Mouse (Mus musculus): ENCODE data around the gene Fhdc1. TPM values are rescaled to one million over a fixed set of nuclear protein-coding genes. Genes with fewer than 3 reads are reported as not detected.

Gene Fhdc1
- polyA plus RNA-seq, 1 experiment from 2014 or later: 1.3 TPM

DNA sequence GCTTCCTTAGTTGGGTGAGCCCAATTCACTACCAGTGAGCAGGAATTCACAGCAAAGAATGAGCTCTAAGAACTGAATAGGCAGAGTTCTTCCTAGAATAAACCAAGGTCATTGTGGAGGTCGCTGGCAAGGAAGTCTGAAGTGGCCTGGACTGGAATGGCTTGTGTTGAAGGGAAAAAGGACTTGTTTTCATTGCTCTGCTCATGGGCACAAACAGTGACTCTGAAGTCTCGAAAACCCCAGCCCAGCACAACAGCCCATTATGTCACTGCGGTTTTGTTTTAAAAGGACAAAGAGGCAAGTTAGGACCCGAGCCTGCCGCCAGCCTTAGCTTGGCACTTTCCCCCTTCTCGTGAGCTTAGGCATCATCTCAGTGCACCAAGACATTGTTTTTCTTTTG, 8.5 kb upstream of the Fhdc1 start:
- Histone ChIP-seq H3K27me3 (no peaks in the 10 kb centered on the region), H3K9me3 (replicated peaks) (no peaks in the 10 kb centered on the region), H3K4me2 (no peak overlapping the region), H3K9ac (no peak overlapping the region), H3K4me1 (peaks cover 7% of the 10 kb centered on the region), H3K4me3 (no peak overlapping the region), H3K27ac (no peak overlapping the region), H3K36me3 (ENCODE audit: poor library complexity, severe bottlenecking) (0 out of 2 replicates have a peak, but pooled peaks cover 5% of the 10 kb centered on the region)
- 18% methylated on average over 6 of the region's 6 CpGs for WGBS
- no peak for ATAC-seq

DNA sequence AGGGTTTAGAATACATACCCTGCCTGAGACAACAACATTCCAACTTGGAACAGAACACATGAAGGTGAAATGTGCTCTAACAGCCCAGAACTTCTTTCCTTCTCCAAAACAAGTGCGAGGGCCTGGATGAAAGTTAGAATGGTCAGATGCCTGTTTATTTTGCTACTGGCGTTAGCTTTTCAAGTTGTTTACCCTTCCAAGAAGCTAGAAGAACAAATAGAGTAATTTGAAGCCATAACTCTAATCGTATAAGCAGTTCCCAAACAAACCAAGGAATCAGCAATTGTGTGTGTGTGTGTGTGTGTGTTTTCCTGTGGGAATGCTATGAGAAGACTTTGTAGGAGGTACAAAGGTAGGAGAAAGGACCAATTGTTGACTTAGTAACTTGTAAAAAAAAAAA, 4.7 kb upstream of the Fhdc1 start:
- 80% methylated on average over 3 of the region's 3 CpGs for WGBS
- no peak for ATAC-seq
- no peak overlapping the region for H3K9ac ChIP-seq
- no peak overlapping the region for H3K4me2 ChIP-seq
- no peak overlapping the region for H3K4me3 ChIP-seq
- H3K27me3 ChIP-seq: peaks cover 18% of the 10 kb centered on the region
- no peak overlapping the region for H3K27ac ChIP-seq
- H3K4me1 ChIP-seq: peaks cover 17% of the 10 kb centered on the region
- H3K36me3 ChIP-seq (ENCODE audit: poor library complexity, severe bottlenecking): no peaks in the 10 kb centered on the region
- H3K9me3 ChIP-seq (replicated peaks): no peaks in the 10 kb centered on the region

DNA sequence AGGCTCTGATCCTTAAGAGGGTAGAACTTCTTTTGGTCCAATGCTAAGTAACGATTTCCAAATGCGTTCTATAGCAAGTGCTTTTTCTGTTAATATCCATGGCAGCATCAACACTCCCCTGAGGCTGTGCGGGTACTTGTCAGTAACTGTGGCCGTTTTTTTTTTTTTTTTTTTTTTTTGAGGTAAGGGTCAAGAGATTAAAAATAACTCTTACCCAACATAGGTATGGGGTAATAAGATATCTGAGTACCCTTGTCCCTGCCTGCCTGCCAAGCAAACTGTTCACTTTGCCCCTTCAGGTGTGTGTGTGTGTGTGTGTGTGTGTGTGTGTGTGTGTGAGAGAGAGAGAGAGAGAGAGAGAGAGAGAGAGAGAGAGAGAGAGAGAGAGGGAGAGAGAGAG, 4.1 kb upstream of the Fhdc1 start:
- no peak for ATAC-seq
- peaks cover 22% of the 10 kb centered on the region for H3K4me1 ChIP-seq
- WGBS: 80% methylated on average over 4 of the region's 4 CpGs
- peaks cover 23% of the 10 kb centered on the region for H3K27me3 ChIP-seq
- no peaks in the 10 kb centered on the region for H3K36me3 ChIP-seq (ENCODE audit: poor library complexity, severe bottlenecking)
- H3K27ac ChIP-seq: no peak overlapping the region
- no peak overlapping the region for H3K9ac ChIP-seq
- no peaks in the 10 kb centered on the region for H3K9me3 ChIP-seq (replicated peaks)
- no peak overlapping the region for H3K4me2 ChIP-seq
- H3K4me3 ChIP-seq: no peak overlapping the region

DNA sequence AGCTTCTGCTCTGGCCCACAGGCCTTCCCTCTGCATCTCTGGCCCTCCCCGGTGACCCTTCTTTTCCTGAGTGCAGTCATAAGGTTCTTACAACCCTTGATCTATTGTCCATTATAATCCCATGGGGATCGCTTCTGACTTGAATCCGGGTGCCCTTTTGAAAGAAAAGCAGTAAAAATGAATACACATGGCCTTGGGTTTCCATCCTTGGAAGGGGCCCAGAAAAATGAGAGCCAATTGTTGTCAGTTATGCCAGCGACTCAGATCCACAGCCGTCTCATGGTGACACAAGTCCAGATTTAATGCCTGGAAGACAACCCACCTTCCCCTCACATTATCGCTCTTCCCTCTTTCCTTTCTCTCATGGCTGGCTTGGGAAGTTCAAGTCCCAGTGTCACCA, 1.9 kb upstream of the Fhdc1 start:
- Histone ChIP-seq H3K27ac (no peak overlapping the region), H3K9ac (no peak overlapping the region), H3K27me3 (peaks cover 44% of the 10 kb centered on the region), H3K9me3 (replicated peaks) (no peaks in the 10 kb centered on the region), H3K4me2 (no peak overlapping the region), H3K4me3 (no peak overlapping the region), H3K4me1 (peaks cover 30% of the 10 kb centered on the region), H3K36me3 (ENCODE audit: poor library complexity, severe bottlenecking) (no peaks in the 10 kb centered on the region)
- no peak for ATAC-seq
- WGBS: 69% methylated on average over 6 of the region's 6 CpGs

DNA sequence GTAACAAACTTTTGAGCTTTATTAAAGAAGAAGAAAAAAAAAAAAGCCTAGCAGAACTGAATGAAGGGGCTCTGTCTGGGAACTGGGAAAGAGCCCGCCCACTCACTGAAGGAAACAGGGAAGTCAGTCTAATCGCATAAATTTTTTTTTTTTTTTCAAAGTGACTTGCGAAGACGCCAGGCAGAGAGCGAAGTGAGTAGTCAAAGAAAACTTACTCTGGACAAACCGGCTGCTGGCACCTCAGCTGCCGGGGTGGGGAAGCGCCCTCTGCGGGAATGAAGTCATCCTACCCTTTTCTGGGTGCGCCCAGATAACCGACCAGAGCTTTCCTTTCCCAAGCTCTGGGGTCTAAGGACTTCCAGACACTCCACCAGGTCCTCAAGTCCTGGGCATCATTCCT, 875 bp upstream of the Fhdc1 start:
- Histone ChIP-seq H3K9ac (peak overlapping the region; percentile 75; the same call in 1 of the 2 replicates), H3K36me3 (ENCODE audit: poor library complexity, severe bottlenecking) (no peaks in the 10 kb centered on the region), H3K27ac (no peak overlapping the region), H3K27me3 (peaks cover 49% of the 10 kb centered on the region), H3K4me2 (peak overlapping the region; percentile 100), H3K9me3 (replicated peaks) (no peaks in the 10 kb centered on the region), H3K4me3 (peak overlapping the region; percentile 72), H3K4me1 (peaks cover 30% of the 10 kb centered on the region)
- no peak for ATAC-seq
- WGBS: 4% methylated on average over 11 of the region's 11 CpGs

DNA sequence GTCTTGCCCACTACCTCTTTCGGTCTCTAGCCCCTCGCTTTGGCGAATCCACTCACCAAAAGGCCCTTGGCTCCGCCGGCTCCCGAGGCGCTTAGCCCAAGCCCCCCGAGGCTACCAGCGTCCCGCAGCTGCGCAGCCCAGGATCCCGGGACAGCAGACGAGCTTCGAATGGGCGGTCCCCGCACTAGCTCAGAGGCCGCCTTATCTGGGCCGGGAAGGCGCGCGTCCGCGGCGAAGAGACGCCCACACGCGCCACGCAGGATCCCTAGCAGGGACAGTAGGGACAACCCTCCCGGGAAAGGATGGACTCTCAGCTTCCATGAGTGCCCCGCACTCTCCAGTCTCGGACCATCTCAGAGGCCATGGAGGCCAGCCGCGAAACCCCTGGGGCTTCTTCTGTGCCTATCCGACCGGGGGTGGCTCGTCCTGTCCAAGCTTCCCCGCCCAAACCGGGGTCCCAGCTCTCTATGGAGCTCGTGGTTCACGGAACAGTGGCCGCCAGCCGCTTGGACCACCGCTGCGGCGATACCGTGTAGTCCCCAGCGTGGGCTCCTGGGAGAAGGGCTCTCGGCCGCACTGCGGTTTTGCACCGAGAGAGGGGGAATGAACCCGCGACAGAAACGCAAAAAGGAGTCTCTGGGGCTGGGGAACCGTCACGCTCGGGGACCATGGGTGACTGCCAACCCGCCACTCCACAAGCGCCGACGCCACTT, 780 bp downstream of the Fhdc1 start:
- peak; percentile 66 for ATAC-seq
- Histone ChIP-seq H3K36me3 (ENCODE audit: poor library complexity, severe bottlenecking) (no peaks in the 10 kb centered on the region), H3K9me3 (replicated peaks) (no peaks in the 10 kb centered on the region), H3K27ac (no peak overlapping the region), H3K9ac (peak overlapping the region; percentile 75), H3K27me3 (peaks cover 52% of the 10 kb centered on the region), H3K4me2 (peak overlapping the region; percentile 100), H3K4me1 (peaks cover 30% of the 10 kb centered on the region), H3K4me3 (peak overlapping the region; percentile 72)
- WGBS: under 1% methylated on average over 61 of the region's 61 CpGs

DNA sequence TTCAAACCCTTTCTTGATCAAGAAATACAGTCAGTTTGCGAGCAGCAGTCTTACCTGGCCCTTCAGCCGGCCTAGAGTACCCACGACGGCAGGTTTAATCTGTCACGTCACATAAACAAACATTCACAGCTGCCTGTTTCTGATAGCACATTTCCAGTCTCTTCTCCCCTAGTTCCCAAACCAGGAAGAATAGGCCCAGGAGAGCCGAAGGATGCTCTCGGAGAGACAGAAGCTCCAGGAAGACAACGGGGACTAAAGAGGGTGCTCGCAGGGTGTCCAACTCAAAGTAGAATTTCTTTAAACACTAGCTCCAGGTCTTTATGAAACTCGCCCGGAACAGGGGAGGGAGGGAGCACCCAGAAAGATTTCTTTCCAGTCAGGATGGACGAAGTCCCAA, 1.3 kb downstream of the Fhdc1 start:
- H3K27ac ChIP-seq: no peak overlapping the region
- H3K4me3 ChIP-seq: peak overlapping the region; percentile 72
- peaks cover 52% of the 10 kb centered on the region for H3K27me3 ChIP-seq
- H3K36me3 ChIP-seq (ENCODE audit: poor library complexity, severe bottlenecking): no peaks in the 10 kb centered on the region
- no peak for ATAC-seq
- peaks cover 30% of the 10 kb centered on the region for H3K4me1 ChIP-seq
- H3K9me3 ChIP-seq (replicated peaks): no peaks in the 10 kb centered on the region
- peak overlapping the region; percentile 75 for H3K9ac ChIP-seq
- peak overlapping the region; percentile 100 for H3K4me2 ChIP-seq
- 3% methylated on average over 12 of the region's 12 CpGs for WGBS

DNA sequence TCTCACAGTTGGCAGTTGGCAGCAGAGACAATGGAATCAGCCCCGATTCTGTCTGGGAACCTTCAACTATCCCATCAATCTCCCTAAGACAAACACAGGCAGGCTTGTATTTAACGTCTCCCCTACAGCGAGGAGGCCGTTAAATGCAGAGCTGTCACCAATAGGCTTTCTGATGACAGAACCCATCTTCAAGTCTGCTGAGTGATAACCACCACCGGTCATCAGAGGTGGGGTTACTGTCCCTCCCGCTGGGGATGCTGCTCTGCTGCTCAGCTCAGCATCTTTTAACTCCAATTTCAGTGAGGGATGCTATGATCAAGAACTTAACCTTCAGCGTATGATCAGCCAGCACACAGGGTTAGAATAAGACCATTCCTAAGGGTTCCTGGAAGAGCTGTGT, 2.0 kb downstream of the Fhdc1 start:
- no peaks in the 10 kb centered on the region for H3K9me3 ChIP-seq (replicated peaks)
- no peak for ATAC-seq
- no peak overlapping the region for H3K9ac ChIP-seq
- H3K4me1 ChIP-seq: peaks cover 30% of the 10 kb centered on the region
- no peak overlapping the region; the same call in 1 of the 2 replicates for H3K4me3 ChIP-seq
- peaks cover 52% of the 10 kb centered on the region for H3K27me3 ChIP-seq
- peak overlapping the region; percentile 100 for H3K4me2 ChIP-seq
- no peak overlapping the region for H3K27ac ChIP-seq
- H3K36me3 ChIP-seq (ENCODE audit: poor library complexity, severe bottlenecking): no peaks in the 10 kb centered on the region
- WGBS: 10% methylated on average over 7 of the region's 7 CpGs

DNA sequence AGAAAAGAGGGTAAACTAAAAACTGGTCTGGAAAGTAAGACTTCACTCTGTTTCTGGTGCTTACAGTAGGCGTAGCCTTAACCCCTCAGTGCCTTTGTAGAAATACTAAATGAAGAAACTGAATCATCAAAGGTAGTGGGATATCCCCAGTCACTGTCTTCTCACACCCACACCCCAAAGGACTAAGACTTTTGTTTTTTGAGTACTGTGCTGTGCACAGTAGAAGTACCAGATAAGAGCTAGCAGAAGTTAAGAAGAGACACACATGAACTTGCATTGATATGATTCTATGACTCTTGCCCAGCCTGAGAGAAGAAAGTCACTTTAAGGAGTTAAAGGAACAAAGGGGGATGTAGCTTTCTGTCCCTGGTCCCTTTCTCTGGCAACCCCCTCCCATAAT, 2.7 kb downstream of the Fhdc1 start:
- peaks cover 49% of the 10 kb centered on the region for H3K27me3 ChIP-seq
- ATAC-seq: no peak
- no peak overlapping the region for H3K27ac ChIP-seq
- no peaks in the 10 kb centered on the region for H3K9me3 ChIP-seq (replicated peaks)
- H3K36me3 ChIP-seq (ENCODE audit: poor library complexity, severe bottlenecking): no peaks in the 10 kb centered on the region
- no peak overlapping the region for H3K4me3 ChIP-seq
- peaks cover 30% of the 10 kb centered on the region for H3K4me1 ChIP-seq
- H3K9ac ChIP-seq: no peak overlapping the region
- H3K4me2 ChIP-seq: no peak overlapping the region
- WGBS: 88% methylated on average over 1 of the region's 1 CpGs

DNA sequence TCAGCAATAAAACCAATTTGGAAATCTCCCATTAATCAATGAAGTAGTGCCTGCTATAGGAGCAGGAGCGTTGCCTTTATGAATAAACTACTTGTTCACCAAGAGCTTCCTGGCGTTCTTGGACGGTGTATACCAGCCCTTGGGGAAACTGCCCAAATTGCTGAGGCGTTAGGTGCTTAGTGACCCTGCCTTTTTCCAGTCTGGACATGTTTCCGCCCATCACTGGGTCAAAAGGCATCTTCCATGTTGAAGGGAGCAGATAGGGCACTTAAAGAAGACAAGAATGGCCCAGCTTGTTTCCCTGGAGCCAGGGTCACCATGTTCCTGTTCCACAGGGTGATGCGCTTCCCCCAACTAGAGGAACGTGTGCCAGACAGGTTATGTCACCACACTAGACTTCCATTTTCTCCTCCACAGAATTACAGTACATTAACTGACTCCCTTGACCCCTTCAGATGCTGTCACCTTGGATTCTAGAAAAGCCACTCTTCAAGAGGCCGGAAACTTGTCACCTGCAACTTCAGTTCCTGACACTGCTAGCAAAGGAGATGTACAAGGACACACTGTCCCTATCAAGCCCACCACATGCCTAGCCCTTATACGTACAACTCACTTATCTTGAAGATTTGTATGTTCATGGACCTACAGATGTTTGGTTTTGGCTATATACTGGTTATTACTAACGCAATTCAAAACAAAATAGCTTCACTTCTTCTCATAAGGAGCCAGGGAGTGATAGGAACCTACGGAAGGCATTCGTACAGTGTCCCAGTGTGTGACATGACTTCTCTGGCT, 5.1 kb downstream of the Fhdc1 start:
- no peak for ATAC-seq
- Histone ChIP-seq H3K4me2 (no peak overlapping the region), H3K9me3 (replicated peaks) (no peaks in the 10 kb centered on the region), H3K4me3 (no peak overlapping the region), H3K27me3 (peaks cover 36% of the 10 kb centered on the region), H3K4me1 (peaks cover 22% of the 10 kb centered on the region), H3K36me3 (ENCODE audit: poor library complexity, severe bottlenecking) (no peaks in the 10 kb centered on the region), H3K27ac (no peak overlapping the region), H3K9ac (no peak overlapping the region)
- WGBS: 88% methylated on average over 12 of the region's 12 CpGs

DNA sequence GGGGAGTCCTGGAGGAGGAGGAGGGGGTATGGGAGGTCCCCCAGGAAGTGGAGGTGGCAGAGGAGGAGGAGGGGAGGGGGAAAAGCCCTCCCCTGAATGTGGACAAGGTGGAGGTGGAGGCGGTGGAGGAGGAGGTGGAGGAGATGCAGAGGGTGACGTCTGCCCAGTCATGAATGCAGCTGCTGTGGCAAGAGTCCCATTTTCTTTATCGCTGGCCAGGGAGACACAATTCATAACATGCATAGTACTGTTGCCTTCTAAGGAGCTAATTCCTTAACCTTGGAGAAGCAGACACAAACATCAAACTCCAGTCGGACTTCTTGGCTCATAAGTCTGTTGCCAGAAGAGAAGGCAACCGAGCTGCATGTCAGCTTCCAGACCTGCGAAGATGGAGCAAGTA, 5.8 kb downstream of the Fhdc1 start:
- no peak overlapping the region for H3K4me2 ChIP-seq
- H3K27ac ChIP-seq: no peak overlapping the region
- no peaks in the 10 kb centered on the region for H3K9me3 ChIP-seq (replicated peaks)
- no peak for ATAC-seq
- WGBS: 90% methylated on average over 6 of the region's 6 CpGs
- H3K9ac ChIP-seq: no peak overlapping the region
- no peak overlapping the region for H3K4me3 ChIP-seq
- H3K27me3 ChIP-seq: peaks cover 29% of the 10 kb centered on the region
- peaks cover 15% of the 10 kb centered on the region for H3K4me1 ChIP-seq
- no peaks in the 10 kb centered on the region for H3K36me3 ChIP-seq (ENCODE audit: poor library complexity, severe bottlenecking)

DNA sequence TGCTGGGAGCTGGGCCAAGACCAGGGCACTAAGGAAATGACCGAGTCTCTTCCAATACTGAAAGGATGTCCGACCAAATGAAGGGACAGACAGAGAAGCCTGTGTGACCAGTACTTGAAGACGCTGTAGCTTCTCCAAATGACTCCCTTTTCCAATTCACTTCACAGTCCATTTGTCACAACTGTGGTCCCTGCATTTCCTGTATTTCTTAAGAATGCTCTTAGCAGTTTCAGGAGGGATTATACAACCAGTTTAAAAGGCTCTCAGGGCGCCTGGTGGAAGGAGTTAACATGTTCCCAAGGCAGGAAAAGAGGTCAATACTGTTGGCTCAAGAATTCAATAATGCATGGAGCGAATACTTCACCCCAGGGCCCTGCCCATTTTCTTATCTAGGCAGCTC, 7.3 kb downstream of the Fhdc1 start:
- H3K36me3 ChIP-seq (ENCODE audit: poor library complexity, severe bottlenecking): no peaks in the 10 kb centered on the region
- H3K4me1 ChIP-seq: 0 out of 2 replicates have a peak, but pooled peaks cover 2% of the 10 kb centered on the region
- H3K4me2 ChIP-seq: no peak overlapping the region
- 69% methylated on average over 5 of the region's 5 CpGs for whole genome bisulfite sequencing
- H3K27me3 ChIP-seq: peaks cover 16% of the 10 kb centered on the region
- H3K4me3 ChIP-seq: no peak overlapping the region
- no peak overlapping the region for H3K9ac ChIP-seq
- no peak overlapping the region for H3K27ac ChIP-seq
- no peaks in the 10 kb centered on the region for H3K9me3 ChIP-seq (replicated peaks)
- ATAC-seq: no peak
